Mouse (Mus musculus) splenic B cell, adult 2 months (primary cell): ENCODE measurements around the gene Dlx5.

Experiments
- DNase-seq: peaks from one replicate; pipeline ENCODE4 v3.0.0-alpha.2; 2011; ENCODE audit warnings: low read depth, low spot score
- H3K27me3 ChIP-seq: 2 replicates; pipeline ENCODE4 v1.6.1; 2012; ENCODE audit warnings: mild to moderate bottlenecking, low read length, moderate library complexity, mixed read lengths; ENCODE audit not compliant: control insufficient read depth, poor library complexity, insufficient read depth, severe bottlenecking
- H3K36me3 ChIP-seq: 2 replicates; pipeline ENCODE4 v1.6.1; 2012; ENCODE audit warnings: mild to moderate bottlenecking, low read length, moderate library complexity, mixed read lengths; ENCODE audit not compliant: control insufficient read depth, poor library complexity, insufficient read depth, severe bottlenecking

Dlx5 gene

GRCm38 (mm10) chr6:6879371-6880325, 2.2 kb downstream of the Dlx5 start:
- Histone ChIP-seq H3K36me3 (no peaks in the 10 kb centered on the region), H3K27me3 (no peaks in the 10 kb centered on the region)
- no peak for DNase-seq

GRCm38 (mm10) chr6:6878841-6879291, 3.0 kb downstream of the Dlx5 start:
- 0 out of 2 replicates have a peak, but pooled peaks cover 2% of the 10 kb centered on the region for H3K27me3 ChIP-seq
- no peaks in the 10 kb centered on the region for H3K36me3 ChIP-seq
- no peak for DNase-seq

GRCm38 (mm10) chr6:6877981-6878840, 3.7 kb downstream of the Dlx5 start:
- Histone ChIP-seq H3K27me3 (0 out of 2 replicates have a peak, but pooled peaks cover 2% of the 10 kb centered on the region), H3K36me3 (no peaks in the 10 kb centered on the region)
- DNase-seq = no peak

- no peak for DNase-seq
- Histone ChIP-seq H3K36me3 (no peaks in the 10 kb centered on the region), H3K27me3 (0 out of 2 replicates have a peak, but pooled peaks cover 2% of the 10 kb centered on the region)
These were observed 4.5 kb downstream of the Dlx5 start for GRCm38 (mm10) chr6:6877346-6877910.

GRCm38 (mm10) chr6:6876731-6877130, 5.2 kb downstream of the Dlx5 start:
- Histone ChIP-seq H3K36me3 (no peaks in the 10 kb centered on the region), H3K27me3 (0 out of 2 replicates have a peak, but pooled peaks cover 2% of the 10 kb centered on the region)
- no peak for DNase-seq

GRCm38 (mm10) chr6:6876231-6876630, 5.7 kb downstream of the Dlx5 start:
- Histone ChIP-seq H3K36me3 (no peaks in the 10 kb centered on the region), H3K27me3 (0 out of 2 replicates have a peak, but pooled peaks cover 2% of the 10 kb centered on the region)
- DNase-seq = no peak

GRCm38 (mm10) chr6:6875676-6876075, 6.2 kb downstream of the Dlx5 start:
- Histone ChIP-seq H3K27me3 (0 out of 2 replicates have a peak, but pooled peaks cover 2% of the 10 kb centered on the region), H3K36me3 (no peaks in the 10 kb centered on the region)
- no peak for DNase-seq

- Histone ChIP-seq H3K36me3 (no peaks in the 10 kb centered on the region), H3K27me3 (0 out of 2 replicates have a peak, but pooled peaks cover 2% of the 10 kb centered on the region)
- DNase-seq = no peak
These were observed 6.7 kb downstream of the Dlx5 start for GRCm38 (mm10) chr6:6875136-6875535.

GRCm38 (mm10) chr6:6874073-6874771, 7.7 kb downstream of the Dlx5 start:
- Histone ChIP-seq H3K36me3 (no peaks in the 10 kb centered on the region), H3K27me3 (0 out of 2 replicates have a peak, but pooled peaks cover 2% of the 10 kb centered on the region)
- DNase-seq = no peak

- no peak for DNase-seq
- H3K27me3 ChIP-seq = peaks cover 4% of the 10 kb centered on the region; the same call in 1 of the 2 replicates
- no peaks in the 10 kb centered on the region for H3K36me3 ChIP-seq
These were observed 8.3 kb downstream of the Dlx5 start for GRCm38 (mm10) chr6:6873476-6874072.

- no peaks in the 10 kb centered on the region for H3K36me3 ChIP-seq
- H3K27me3 ChIP-seq = peaks cover 4% of the 10 kb centered on the region; the same call in 1 of the 2 replicates
- no peak for DNase-seq
These were observed 9.0 kb downstream of the Dlx5 start for GRCm38 (mm10) chr6:6872873-6873272.

- no peak for DNase-seq
- H3K27me3 ChIP-seq = peaks cover 4% of the 10 kb centered on the region; the same call in 1 of the 2 replicates
- H3K36me3 ChIP-seq = no peaks in the 10 kb centered on the region
These were observed 10.2 kb downstream of the Dlx5 start for GRCm38 (mm10) chr6:6871692-6872091.

GRCm38 (mm10) chr6:6870876-6871420, 10.9 kb downstream of the Dlx5 start:
- H3K36me3 ChIP-seq = no peaks in the 10 kb centered on the region
- peaks cover 4% of the 10 kb centered on the region; the same call in 1 of the 2 replicates for H3K27me3 ChIP-seq
- DNase-seq = no peak
